Mouse (Mus musculus) bone marrow, adult 2 months (tissue): ENCODE results near the gene Cpt1c.

ENCODE experiments used
- CTCF ChIP-seq: fragments of 200-500 bp; IDR thresholded peaks from 2 replicates; pipeline ENCODE4 v1.5.1; 2011; ENCODE audit warnings: low read length, control low read depth; ENCODE audit not compliant: control insufficient read depth, insufficient read depth
- POLR2A ChIP-seq: fragments of 200-500 bp; IDR thresholded peaks from 2 replicates; pipeline ENCODE4 v1.6.1; 2011; ENCODE audit warnings: low read depth, mild to moderate bottlenecking, control low read depth, low read length, borderline replicate concordance; ENCODE audit not compliant: control insufficient read depth

DNA sequence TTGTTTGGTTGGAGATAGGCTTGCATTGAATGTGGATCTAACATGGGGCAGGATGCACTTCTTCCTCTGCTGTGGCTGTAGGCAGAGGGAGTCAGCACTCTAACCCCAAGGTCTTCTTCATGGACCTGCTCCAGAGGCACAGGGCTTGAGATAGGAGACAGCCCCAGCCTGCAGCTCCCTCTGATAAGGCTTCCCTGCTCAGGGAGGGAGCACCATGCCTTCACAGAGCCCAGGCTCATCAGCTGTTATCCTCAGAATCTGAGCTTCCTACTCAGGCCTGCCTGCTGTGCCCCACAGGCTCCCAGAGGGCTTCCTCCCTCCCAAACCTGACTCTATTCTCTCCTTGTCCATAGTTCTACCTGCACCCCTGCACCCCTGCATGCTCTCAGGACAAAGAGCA, 52.1 kb downstream of the Cpt1c start:
- TF ChIP-seq CTCF = no peak
- TF ChIP-seq POLR2A = no peak
